Mouse (Mus musculus): ENCODE measurements around the gene Arhgdib. TPM values are rescaled to one million over a fixed set of nuclear protein-coding genes. Genes with fewer than 3 reads are reported as not detected.

Arhgdib gene
- total RNA-seq, 2 experiments from 2014 or later: 16.6 to 17.0 TPM

GRCm38 (mm10) chr6:136955240-136955639 lies 13.5 kb upstream of the Arhgdib start:
- intact Hi-C loops (cut with DNase I): no loop called here
- DNase-seq (ENCODE audit: low spot score in 2 of 2): no peak

GRCm38 (mm10) chr6:136954715-136955114 lies 13.0 kb upstream of the Arhgdib start:
- DNase-seq (ENCODE audit: low spot score in 2 of 2): no peak
- intact Hi-C loops (cut with DNase I): no loop called here

GRCm38 (mm10) chr6:136954192-136954591 lies 12.5 kb upstream of the Arhgdib start:
- intact Hi-C loops (cut with DNase I): no loop called here
- DNase-seq (ENCODE audit: low spot score in 2 of 2): no peak

GRCm38 (mm10) chr6:136952930-136953329 lies 11.2 kb upstream of the Arhgdib start:
- DNase-seq (ENCODE audit: low spot score in 2 of 2): no peak
- intact Hi-C loops (cut with DNase I): no loop called here

- DNase-seq (ENCODE audit: low spot score in 2 of 2): no peak
- intact Hi-C loops (cut with DNase I): no loop called here
Observed at GRCm38 (mm10) chr6:136950171-136950570, 8.5 kb upstream of the Arhgdib start.

GRCm38 (mm10) chr6:136947716-136948115 lies 6.0 kb upstream of the Arhgdib start:
- DNase-seq (ENCODE audit: low spot score in 2 of 2): no peak
- intact Hi-C loops (cut with DNase I): no loop called here

- DNase-seq (ENCODE audit: low spot score in 2 of 2): peak in 1 of 2 experiments; percentile 82
- intact Hi-C loops (cut with DNase I): no loop called here
Observed at GRCm38 (mm10) chr6:136946943-136947342, 5.2 kb upstream of the Arhgdib start.

GRCm38 (mm10) chr6:136946241-136946640 lies 4.5 kb upstream of the Arhgdib start:
- DNase-seq (ENCODE audit: low spot score in 2 of 2): no peak
- intact Hi-C loops (cut with DNase I): no loop called here

- peak in 1 of 2 experiments; percentile 32 for DNase-seq (ENCODE audit: low spot score in 2 of 2)
- intact Hi-C loops (cut with DNase I): no loop called here
Observed at GRCm38 (mm10) chr6:136944511-136944910, 2.8 kb upstream of the Arhgdib start.

GRCm38 (mm10) chr6:136943392-136943791 lies 1.7 kb upstream of the Arhgdib start:
- no peak for DNase-seq (ENCODE audit: low spot score in 2 of 2)
- intact Hi-C loops (cut with DNase I): no loop called here

GRCm38 (mm10) chr6:136942280-136942679 lies 581 bp upstream of the Arhgdib start:
- intact Hi-C loops (cut with DNase I): no loop called here
- peak; percentile 30 to 43 for DNase-seq (ENCODE audit: low spot score in 2 of 2)

GRCm38 (mm10) chr6:136940188-136940960 lies 1.3 kb downstream of the Arhgdib start:
- peak in 1 of 2 experiments; percentile 27 for DNase-seq (ENCODE audit: low spot score in 2 of 2)

GRCm38 (mm10) chr6:136939326-136940187 lies 2.1 kb downstream of the Arhgdib start:
- no peak for DNase-seq (ENCODE audit: low spot score in 2 of 2)
- intact Hi-C loops (cut with DNase I): no loop called here

More at GRCm38 (mm10) chr6:136940188-136940960, 1.3 kb downstream of the Arhgdib start:
- intact Hi-C loops (cut with DNase I): no loop called here

GRCm38 (mm10) chr6:136938331-136939126 lies 3.2 kb downstream of the Arhgdib start:
- DNase-seq (ENCODE audit: low spot score in 2 of 2): no peak
- intact Hi-C loops (cut with DNase I): no loop called here

- intact Hi-C loops (cut with DNase I): no loop called here
- DNase-seq (ENCODE audit: low spot score in 2 of 2): no peak
Observed at GRCm38 (mm10) chr6:136937117-136937516, 4.6 kb downstream of the Arhgdib start.

GRCm38 (mm10) chr6:136936361-136936760 lies 5.3 kb downstream of the Arhgdib start:
- intact Hi-C loops (cut with DNase I): no loop called here

GRCm38 (mm10) chr6:136935233-136935632 lies 6.5 kb downstream of the Arhgdib start:
- intact Hi-C loops (cut with DNase I): no loop called here
- DNase-seq (ENCODE audit: low spot score in 2 of 2): no peak

More at GRCm38 (mm10) chr6:136936361-136936760, 5.3 kb downstream of the Arhgdib start:
- no peak for DNase-seq (ENCODE audit: low spot score in 2 of 2)

GRCm38 (mm10) chr6:136934068-136934467 lies 7.6 kb downstream of the Arhgdib start:
- DNase-seq (ENCODE audit: low spot score in 2 of 2): no peak
- intact Hi-C loops (cut with DNase I): no loop called here

- no peak for DNase-seq (ENCODE audit: low spot score in 2 of 2)
- intact Hi-C loops (cut with DNase I): no loop called here
Observed at GRCm38 (mm10) chr6:136931246-136931645, 10.5 kb downstream of the Arhgdib start.

- DNase-seq (ENCODE audit: low spot score in 2 of 2): no peak
- intact Hi-C loops (cut with DNase I): no loop called here
Observed at GRCm38 (mm10) chr6:136930677-136931076, 11.0 kb downstream of the Arhgdib start.
